ENCODE assay signal across 12 mouse cellular contexts in genomic region chr2:58485152-58485551, GRCm38 (mm10). TPM values are rescaled to one million over a fixed set of nuclear protein-coding genes. Genes with fewer than 3 reads are reported as not detected.
DNase-seq lines count a peak whose midpoint lies in the region; ATAC-seq and TF ChIP-seq lines count a peak whose summit lies in the region.
"Had no signal": no experiment of that assay in that cellular context is flagged by ENCODE, and none has a peak within 500 bp of the region (broad histone marks: within the 10 kb centered on the region; RNA-seq: fewer than 3 reads in every experiment).

No protein-coding gene starts in this region.

- DNase-seq in heart, adult 2 months = no peak
- peak; percentile 22 for DNase-seq in right cerebral cortex, postnatal 4 days
- no peak for DNase-seq in right cerebral cortex, adult 18-20 months
- DNase-seq in layer of hippocampus, adult 9-10 months (ENCODE audit: low spot score) = no peak
- no peak for DNase-seq in T-cell, adult 2 months (ENCODE audit: low spot score)
- DNase-seq: gastrocnemius, postnatal 25 days; kidney, postnatal 10 days had no signal

- no peak overlapping the region for H3K9ac ChIP-seq in heart, embryonic 12.5 days
- no peak overlapping the region for H3K9ac ChIP-seq in heart, adult 2 months (ENCODE audit: low read depth, low read length)
- H3K9ac ChIP-seq: lung, embryonic 15.5 days had no signal

- ATAC-seq in heart, embryonic 12.5 days (ENCODE audit: insufficient number of reproducible peaks, low FRiP score) = no peak
- ATAC-seq in granulocyte monocyte progenitor cell, adult 5-6 weeks (replicated peaks; ENCODE audit: poor library complexity, severe bottlenecking) = peak; percentile 14

- no peak overlapping the region for H3K4me2 ChIP-seq in heart, embryonic 12.5 days
- H3K4me2 ChIP-seq: lung, embryonic 15.5 days had no signal

- no peak for TF ChIP-seq POLR2A in heart, adult 2 months (IDR thresholded peaks at IDR 0.05; ENCODE audit: insufficient read depth, low read depth, low read length)

- no peak for TF ChIP-seq EP300 in heart, adult 2 months (IDR thresholded peaks at IDR 0.05; ENCODE audit: insufficient read depth, low read depth, low read length)

- H3K9me3 ChIP-seq in heart, embryonic 12.5 days (replicated peaks) = no peaks in the 10 kb centered on the region
- H3K9me3 ChIP-seq: lung, embryonic 15.5 days had no signal

- H3K4me1 ChIP-seq in heart, embryonic 12.5 days (replicated peaks) = peaks cover 75% of the 10 kb centered on the region
- H3K4me1 ChIP-seq in heart, adult 2 months (ENCODE audit: control insufficient read depth, insufficient read depth, low read length) = peaks cover 22% of the 10 kb centered on the region

- no peak overlapping the region for H3K4me3 ChIP-seq in heart, embryonic 12.5 days
- no peak overlapping the region for H3K4me3 ChIP-seq in heart, adult 2 months
- H3K4me3 ChIP-seq: lung, embryonic 15.5 days had no signal

- WGBS in heart, embryonic 12.5 days = 23% methylated on average over 4 of the region's 4 CpGs
- WGBS in heart, adult 2 months = 27% methylated on average over 4 of the region's 4 CpGs

- no peak for TF ChIP-seq CTCF in heart, adult 2 months (IDR thresholded peaks at IDR 0.05)

- intact Hi-C loops in heart, adult 2 months (cut with DNase I) = no loop called here

- peak overlapping the region; percentile 36 for H3K27ac ChIP-seq in heart, embryonic 12.5 days (ENCODE audit: poor library complexity, severe bottlenecking)
- no peak overlapping the region for H3K27ac ChIP-seq in heart, adult 2 months

- peaks cover 5% of the 10 kb centered on the region; the same call in 1 of the 2 replicates for H3K36me3 ChIP-seq in heart, embryonic 12.5 days
- H3K36me3 ChIP-seq in heart, adult 2 months (ENCODE audit: control insufficient read depth, insufficient read depth, low read length) = peaks cover 2% of the 10 kb centered on the region
- H3K36me3 ChIP-seq: G1E; lung, embryonic 15.5 days had no signal

- H3K79me2 ChIP-seq in heart, adult 2 months (replicated peaks; ENCODE audit: control insufficient read depth, insufficient read depth, low read length) = no peaks in the 10 kb centered on the region

- H3K27me3 ChIP-seq in heart, embryonic 12.5 days (replicated peaks) = no peaks in the 10 kb centered on the region
- no peaks in the 10 kb centered on the region for H3K27me3 ChIP-seq in heart, adult 2 months (ENCODE audit: control insufficient read depth, insufficient read depth, low read length)
- H3K27me3 ChIP-seq: lung, embryonic 15.5 days had no signal

RNA-seq across cellular contexts. Expression of gene Gm17409, which starts 15.2 kb away (rescaled TPM):
- not detected in 2 replicates for polyA plus RNA-seq in heart, embryonic 12.5 days (2016; fragmentation: Nextera tagmentation; extraction: Ambion mirVana)
- total RNA-seq in heart, adult 2 months (2021) = not detected
- polyA plus RNA-seq in heart, adult 2 months (2012; rRNA removed) = not detected in 2 replicates
- total RNA-seq in granulocyte monocyte progenitor cell, adult 5-6 weeks (2014; fragmentation: Nextera tagmentation) = not detected in 2 replicates
- total RNA-seq in granulocyte monocyte progenitor cell, adult 5-6 weeks (2017) = not detected in 2 replicates
- total RNA-seq: G1E; gastrocnemius, postnatal 25 days had no signal
- polyA plus RNA-seq: cerebellum, adult 2 months; G1E; lung, embryonic 15.5 days had no signal
